Mouse (Mus musculus) forebrain, embryonic 13.5 days (tissue): ENCODE results near the gene F13b. TPM values are rescaled to one million over a fixed set of nuclear protein-coding genes. Genes with fewer than 3 reads are reported as not detected.

Source experiments
- ATAC-seq: fragments of 200-750 bp; cut with Nextera tagmentation; 2 replicates; pipeline ENCODE4 v1.8.0; 2017
- H3K27ac ChIP-seq: fragments of 300-500 bp; sonication (generic); 2 replicates; pipeline ENCODE4 v1.5.1; 2015; ENCODE audit warnings: inconsistent platforms, mild to moderate bottlenecking, moderate library complexity
- H3K27me3 ChIP-seq: fragments of 300-500 bp; sonication (generic); 2 replicates; pipeline ENCODE4 v1.6.1; 2015; ENCODE audit warnings: mild to moderate bottlenecking, inconsistent platforms
- H3K36me3 ChIP-seq: fragments of 300-500 bp; sonication (generic); 2 replicates; pipeline ENCODE4 v1.6.1; 2015; ENCODE audit warnings: mild to moderate bottlenecking, inconsistent platforms; ENCODE audit not compliant: poor library complexity, severe bottlenecking
- H3K4me1 ChIP-seq: fragments of 300-500 bp; sonication (generic); 2 replicates; pipeline ENCODE4 v1.6.1; 2015; ENCODE audit warnings: inconsistent platforms
- H3K4me2 ChIP-seq: fragments of 300-500 bp; sonication (generic); 2 replicates; pipeline ENCODE4 v1.6.1; 2015; ENCODE audit warnings: inconsistent platforms, mild to moderate bottlenecking, moderate library complexity
- H3K4me3 ChIP-seq: fragments of 300-500 bp; sonication (generic); 2 replicates; pipeline ENCODE4 v1.5.1; 2015; ENCODE audit warnings: mild to moderate bottlenecking, inconsistent platforms
- H3K9ac ChIP-seq: fragments of 300-500 bp; sonication (generic); 2 replicates; pipeline ENCODE4 v1.6.1; 2015; ENCODE audit warnings: mild to moderate bottlenecking, inconsistent platforms
- H3K9me3 ChIP-seq: fragments of 300-500 bp; sonication (generic); replicated peaks from 2 replicates; pipeline ENCODE4 v1.6.1; 2016; ENCODE audit warnings: inconsistent platforms
- WGBS: fragments of 180-500 bp; shearing (Covaris S2); methylation state at CpG from one replicate; pipeline ENCODE4 v1.1.7; 2015; 5-methylcytosine and 5-hydroxymethylcytosine counted together
- polyA plus RNA-seq: library from polyadenylated mRNA; unstranded; fragments of >200 nt; fragmentation: Nextera tagmentation; extraction: Ambion mirVana; gene quantifications from 2 replicates; pipeline ENCODE4 v1.2.1, GENCODE M21; 2015

Gene F13b
- not detected in 2 replicates for polyA plus RNA-seq

GRCm38 (mm10) chr1:139501258-139501752 is at the start of gene F13b:
TSS of gene F13b (plus strand) at chr1:139501702.
- no peaks in the 10 kb centered on the region for H3K4me1 ChIP-seq

GRCm38 (mm10) chr1:139454340-139455225 is 46.9 kb upstream of the F13b start, which contains the start of gene Aspm:
TSS of gene Aspm (plus strand) at chr1:139454772.
- Histone ChIP-seq H3K4me3 (peak within 1 kb of the TSS; percentile 86), H3K27me3 (no peaks in the 10 kb centered on the region), H3K36me3 (peaks cover 13% of the 10 kb centered on the region), H3K27ac (peak within 1 kb of the TSS; percentile 54), H3K9ac (peak within 1 kb of the TSS; percentile 81), H3K9me3 (no peaks in the 10 kb centered on the region), H3K4me1 (peaks cover 28% of the 10 kb centered on the region), H3K4me2 (peak within 1 kb of the TSS; percentile 93)
- ATAC-seq, result peak; percentile 100
- WGBS, result 0% methylated on average over 63 of the region's 65 CpGs

More at GRCm38 (mm10) chr1:139501258-139501752, at the start of gene F13b:
- no peaks in the 10 kb centered on the region for H3K27me3 ChIP-seq
- no peak within 1 kb of the TSS for H3K4me3 ChIP-seq
- H3K9me3 ChIP-seq, result no peaks in the 10 kb centered on the region
- WGBS, result 91% methylated on average over 3 of the region's 3 CpGs
- no peak within 1 kb of the TSS for H3K27ac ChIP-seq
- no peaks in the 10 kb centered on the region for H3K36me3 ChIP-seq
- H3K9ac ChIP-seq, result no peak within 1 kb of the TSS
- ATAC-seq, result no peak
- H3K4me2 ChIP-seq, result no peak within 1 kb of the TSS

GRCm38 (mm10) chr1:139455226-139455869 is 46.2 kb upstream of the F13b start:
- H3K9ac ChIP-seq, result peak overlapping the region; percentile 81
- WGBS, result 2% methylated on average over 17 of the region's 17 CpGs
- no peak overlapping the region for H3K27ac ChIP-seq

GRCm38 (mm10) chr1:139460807-139461206 is 40.7 kb upstream of the F13b start:
- H3K9ac ChIP-seq, result no peak overlapping the region; the same call in 1 of the 2 replicates
- H3K36me3 ChIP-seq, result peaks cover 47% of the 10 kb centered on the region
- no peak overlapping the region for H3K4me3 ChIP-seq
- no peak for ATAC-seq
- no peaks in the 10 kb centered on the region for H3K9me3 ChIP-seq
- no peak overlapping the region for H3K27ac ChIP-seq
- H3K4me1 ChIP-seq, result peaks cover 27% of the 10 kb centered on the region
- 75% methylated on average over 5 of the region's 5 CpGs for WGBS
- H3K4me2 ChIP-seq, result 0 out of 2 replicates have a peak overlapping the region, but pooled peaks have one; percentile 22
- no peaks in the 10 kb centered on the region for H3K27me3 ChIP-seq

More at GRCm38 (mm10) chr1:139455226-139455869, 46.2 kb upstream of the F13b start:
- peaks cover 34% of the 10 kb centered on the region for H3K4me1 ChIP-seq
- H3K9me3 ChIP-seq, result no peaks in the 10 kb centered on the region
- peak overlapping the region; percentile 86 for H3K4me3 ChIP-seq
- peaks cover 13% of the 10 kb centered on the region for H3K36me3 ChIP-seq
- ATAC-seq, result peak; percentile 34; the same call in 1 of the 2 replicates
- H3K27me3 ChIP-seq, result no peaks in the 10 kb centered on the region
- peak overlapping the region; percentile 93 for H3K4me2 ChIP-seq

GRCm38 (mm10) chr1:139465936-139466335 is 35.6 kb upstream of the F13b start:
- peaks cover 1% of the 10 kb centered on the region; the same call in 1 of the 2 replicates for H3K4me1 ChIP-seq
- peaks cover 70% of the 10 kb centered on the region for H3K36me3 ChIP-seq
- ATAC-seq, result no peak
- H3K4me2 ChIP-seq, result no peak overlapping the region
- no peak overlapping the region for H3K27ac ChIP-seq
- no peaks in the 10 kb centered on the region for H3K27me3 ChIP-seq
- WGBS, result 91% methylated on average over 11 of the region's 11 CpGs
- no peak overlapping the region for H3K9ac ChIP-seq
- no peak overlapping the region for H3K4me3 ChIP-seq
- H3K9me3 ChIP-seq, result no peaks in the 10 kb centered on the region

GRCm38 (mm10) chr1:139478898-139479297 is 22.6 kb upstream of the F13b start:
- Histone ChIP-seq H3K4me2 (no peak overlapping the region), H3K27me3 (no peaks in the 10 kb centered on the region), H3K27ac (no peak overlapping the region), H3K4me3 (no peak overlapping the region), H3K36me3 (peaks cover 90% of the 10 kb centered on the region), H3K9ac (no peak overlapping the region), H3K9me3 (no peaks in the 10 kb centered on the region), H3K4me1 (no peaks in the 10 kb centered on the region)
- ATAC-seq, result peak; percentile 21; the same call in 1 of the 2 replicates
- WGBS, result 89% methylated on average over 11 of the region's 11 CpGs

GRCm38 (mm10) chr1:139480246-139480645 is 21.3 kb upstream of the F13b start:
- ATAC-seq, result no peak
- no peak overlapping the region for H3K4me2 ChIP-seq
- no peaks in the 10 kb centered on the region for H3K9me3 ChIP-seq
- H3K9ac ChIP-seq, result no peak overlapping the region
- H3K27ac ChIP-seq, result no peak overlapping the region
- no peak overlapping the region for H3K4me3 ChIP-seq
- no peaks in the 10 kb centered on the region for H3K27me3 ChIP-seq
- 90% methylated on average over 8 of the region's 8 CpGs for WGBS
- H3K4me1 ChIP-seq, result no peaks in the 10 kb centered on the region
- peaks cover 87% of the 10 kb centered on the region for H3K36me3 ChIP-seq

- Histone ChIP-seq H3K36me3 (peaks cover 85% of the 10 kb centered on the region), H3K9me3 (no peaks in the 10 kb centered on the region)
- no peak for ATAC-seq
Observed at GRCm38 (mm10) chr1:139481146-139481545, 20.4 kb upstream of the F13b start.

GRCm38 (mm10) chr1:139494630-139495029 is 6.9 kb upstream of the F13b start:
- ATAC-seq, result no peak
- 64% methylated on average over 3 of the region's 3 CpGs for WGBS
- no peaks in the 10 kb centered on the region for H3K27me3 ChIP-seq
- H3K9me3 ChIP-seq, result no peaks in the 10 kb centered on the region
- no peak overlapping the region for H3K4me2 ChIP-seq
- H3K4me3 ChIP-seq, result no peak overlapping the region
- no peaks in the 10 kb centered on the region for H3K4me1 ChIP-seq
- H3K9ac ChIP-seq, result no peak overlapping the region
- no peak overlapping the region for H3K27ac ChIP-seq
- H3K36me3 ChIP-seq, result peaks cover 49% of the 10 kb centered on the region

More at GRCm38 (mm10) chr1:139481146-139481545, 20.4 kb upstream of the F13b start:
- Histone ChIP-seq H3K4me1 (no peaks in the 10 kb centered on the region), H3K4me3 (no peak overlapping the region), H3K27me3 (no peaks in the 10 kb centered on the region), H3K9ac (no peak overlapping the region), H3K4me2 (no peak overlapping the region), H3K27ac (no peak overlapping the region)
- 93% methylated on average over 4 of the region's 4 CpGs for WGBS

GRCm38 (mm10) chr1:139495408-139495807 is 6.1 kb upstream of the F13b start:
- 90% methylated on average over 2 of the region's 2 CpGs for WGBS
- Histone ChIP-seq H3K4me2 (no peak overlapping the region), H3K4me1 (no peaks in the 10 kb centered on the region), H3K36me3 (peaks cover 42% of the 10 kb centered on the region), H3K27ac (no peak overlapping the region), H3K4me3 (no peak overlapping the region), H3K9me3 (no peaks in the 10 kb centered on the region), H3K27me3 (no peaks in the 10 kb centered on the region), H3K9ac (no peak overlapping the region)
- ATAC-seq, result no peak

- no peaks in the 10 kb centered on the region for H3K4me1 ChIP-seq
- no peak overlapping the region for H3K4me3 ChIP-seq
- no peaks in the 10 kb centered on the region for H3K9me3 ChIP-seq
- no peak overlapping the region for H3K27ac ChIP-seq
- H3K9ac ChIP-seq, result no peak overlapping the region
- 91% methylated on average over 3 of the region's 3 CpGs for WGBS
- ATAC-seq, result no peak
- no peaks in the 10 kb centered on the region for H3K27me3 ChIP-seq
- no peak overlapping the region for H3K4me2 ChIP-seq
- peaks cover 36% of the 10 kb centered on the region for H3K36me3 ChIP-seq
Observed at GRCm38 (mm10) chr1:139496212-139496611, 5.3 kb upstream of the F13b start.

GRCm38 (mm10) chr1:139499751-139500150 is 1.8 kb upstream of the F13b start:
- Histone ChIP-seq H3K36me3 (peaks cover 8% of the 10 kb centered on the region; the same call in 1 of the 2 replicates), H3K27me3 (no peaks in the 10 kb centered on the region), H3K9ac (no peak overlapping the region), H3K4me2 (no peak overlapping the region), H3K9me3 (no peaks in the 10 kb centered on the region), H3K4me3 (no peak overlapping the region), H3K27ac (no peak overlapping the region), H3K4me1 (no peaks in the 10 kb centered on the region)
- ATAC-seq, result no peak
